Mouse (Mus musculus) megakaryocyte, adult 5-6 weeks (primary cell): ENCODE results near the gene Rgs16. TPM values are rescaled to one million over a fixed set of nuclear protein-coding genes. Genes with fewer than 3 reads are reported as not detected.
A peak's percentile ranks its signal among the peaks of the same experiment; 100 is the strongest.
"Not testable (repeated sequence)": the region's sequence is repeated elsewhere in the genome, so short reads cannot be mapped to it uniquely, and the experiment has no call there.

Experiments
- ATAC-seq: 2 replicates; pipeline ENCODE4 v1.8.0; 2016; ENCODE audit warnings: mild to moderate bottlenecking, inconsistent platforms; ENCODE audit not compliant: poor library complexity, severe bottlenecking
- total RNA-seq, 2 experiments: library from RNA; stranded (forward) in 1 of 2; stranded (reverse) in 1 of 2; fragments of 153-499, 151-499 nt in 1 of 2; fragments of 221-1000, 200-1000 nt in 1 of 2; gene quantifications; 2 replicates each; pipeline versions ENCODE4 v1.2.3 to v1.2.4; 2015 to 2017

Gene Rgs16
- total RNA-seq, 2 experiments from 2014 or later: not detected

- peak; percentile 47 for ATAC-seq
These were observed 9.2 kb downstream of the Rgs16 start, which contains the start of gene Rnasel for GRCm38 (mm10) chr1:153749211-153749801. Rnasel (plus strand) TSS chr1:153749426.

GRCm38 (mm10) chr1:153750054-153750453 is 9.9 kb downstream of the Rgs16 start:
- ATAC-seq: no peak

- peak; percentile 59 for ATAC-seq
These were observed 11.7 kb downstream of the Rgs16 start for GRCm38 (mm10) chr1:153751763-153752301.

GRCm38 (mm10) chr1:153752521-153752920 is 12.4 kb downstream of the Rgs16 start:
- peak; percentile 45 for ATAC-seq

- ATAC-seq: no peak
These were observed 13.7 kb downstream of the Rgs16 start for GRCm38 (mm10) chr1:153753725-153754464.

GRCm38 (mm10) chr1:153764136-153764535 is 24.0 kb downstream of the Rgs16 start:
- ATAC-seq: no peak

GRCm38 (mm10) chr1:153766298-153766697 is 26.1 kb downstream of the Rgs16 start:
- no peak for ATAC-seq

- no peak for ATAC-seq
These were observed 27.1 kb downstream of the Rgs16 start for GRCm38 (mm10) chr1:153767281-153767680.

GRCm38 (mm10) chr1:153768465-153768864 is 28.3 kb downstream of the Rgs16 start:
- peak; percentile 53 for ATAC-seq

- ATAC-seq: not testable (repeated sequence)
These were observed 29.4 kb downstream of the Rgs16 start for GRCm38 (mm10) chr1:153769571-153769970.

GRCm38 (mm10) chr1:153769998-153770775 is 30.0 kb downstream of the Rgs16 start:
- no peak for ATAC-seq

- ATAC-seq: no peak
These were observed 30.6 kb downstream of the Rgs16 start for GRCm38 (mm10) chr1:153770776-153771167.

GRCm38 (mm10) chr1:153775174-153775573 is 35.0 kb downstream of the Rgs16 start:
- no peak for ATAC-seq

GRCm38 (mm10) chr1:153776257-153776656 is 36.1 kb downstream of the Rgs16 start:
- no peak for ATAC-seq

GRCm38 (mm10) chr1:153778205-153778604 is 38.1 kb downstream of the Rgs16 start:
- no peak for ATAC-seq

- ATAC-seq: no peak
These were observed 43.2 kb downstream of the Rgs16 start for GRCm38 (mm10) chr1:153783339-153783738.

GRCm38 (mm10) chr1:153785608-153786007 is 45.5 kb downstream of the Rgs16 start:
- peak; percentile 79 for ATAC-seq

GRCm38 (mm10) chr1:153790708-153791107 is 50.6 kb downstream of the Rgs16 start:
- peak; percentile 74 for ATAC-seq

- ATAC-seq: no peak
These were observed 54.1 kb downstream of the Rgs16 start for GRCm38 (mm10) chr1:153794241-153794640.
